Mouse (Mus musculus): ENCODE results near the gene Tdrd7. TPM values are rescaled to one million over a fixed set of nuclear protein-coding genes. Genes with fewer than 3 reads are reported as not detected.

The Tdrd7 gene
- polyA plus RNA-seq, 1 experiment, result 10.0 TPM

GRCm38 (mm10) chr4:46076892-46077291 lies 111.8 kb downstream of the Tdrd7 start:
- Histone ChIP-seq H3K4me1 (ENCODE audit: control insufficient read depth, insufficient read depth, low read length) (no peaks in the 10 kb centered on the region), H3K4me3 (ENCODE audit: low read depth, low read length) (no peak overlapping the region), H3K27ac (ENCODE audit: insufficient read depth, low read length) (no peak overlapping the region), H3K36me3 (ENCODE audit: control insufficient read depth, insufficient read depth, low read length, poor library complexity, severe bottlenecking) (no peaks in the 10 kb centered on the region), H3K9me3 (replicated peaks; ENCODE audit: control insufficient read depth, insufficient read depth, low read length, poor library complexity, severe bottlenecking) (no peaks in the 10 kb centered on the region), H3K9ac (ENCODE audit: low read depth, poor library complexity, severe bottlenecking) (no peak overlapping the region), H3K27me3 (ENCODE audit: control insufficient read depth, insufficient read depth, low read length, poor library complexity, severe bottlenecking) (no peaks in the 10 kb centered on the region)
- TF ChIP-seq EP300 (IDR thresholded peaks at IDR 0.05; ENCODE audit: insufficient read depth, low read depth, low read length) (no peak), CTCF (IDR thresholded peaks at IDR 0.05; ENCODE audit: low read depth, low read length) (no peak), POLR2A (IDR thresholded peaks at IDR 0.05; ENCODE audit: insufficient read depth, low read length) (no peak)

- Histone ChIP-seq H3K9me3 (replicated peaks; ENCODE audit: control insufficient read depth, insufficient read depth, low read length, poor library complexity, severe bottlenecking) (no peaks in the 10 kb centered on the region), H3K36me3 (ENCODE audit: control insufficient read depth, insufficient read depth, low read length, poor library complexity, severe bottlenecking) (no peaks in the 10 kb centered on the region), H3K27me3 (ENCODE audit: control insufficient read depth, insufficient read depth, low read length, poor library complexity, severe bottlenecking) (no peaks in the 10 kb centered on the region), H3K9ac (ENCODE audit: low read depth, poor library complexity, severe bottlenecking) (no peak overlapping the region), H3K4me1 (ENCODE audit: control insufficient read depth, insufficient read depth, low read length) (no peaks in the 10 kb centered on the region), H3K4me3 (ENCODE audit: low read depth, low read length) (no peak overlapping the region), H3K27ac (ENCODE audit: insufficient read depth, low read length) (no peak overlapping the region)
- TF ChIP-seq POLR2A (IDR thresholded peaks at IDR 0.05; ENCODE audit: insufficient read depth, low read length), result no peak
Observed at GRCm38 (mm10) chr4:46080261-46080660, 115.1 kb downstream of the Tdrd7 start.

- Histone ChIP-seq H3K27me3 (ENCODE audit: control insufficient read depth, insufficient read depth, low read length, poor library complexity, severe bottlenecking) (no peaks in the 10 kb centered on the region), H3K9me3 (replicated peaks; ENCODE audit: control insufficient read depth, insufficient read depth, low read length, poor library complexity, severe bottlenecking) (no peaks in the 10 kb centered on the region), H3K9ac (ENCODE audit: low read depth, poor library complexity, severe bottlenecking) (no peak overlapping the region), H3K36me3 (ENCODE audit: control insufficient read depth, insufficient read depth, low read length, poor library complexity, severe bottlenecking) (no peaks in the 10 kb centered on the region), H3K4me3 (ENCODE audit: low read depth, low read length) (no peak overlapping the region), H3K27ac (ENCODE audit: insufficient read depth, low read length) (no peak overlapping the region), H3K4me1 (ENCODE audit: control insufficient read depth, insufficient read depth, low read length) (peaks cover 3% of the 10 kb centered on the region)
- TF ChIP-seq EP300 (IDR thresholded peaks at IDR 0.05; ENCODE audit: insufficient read depth, low read depth, low read length), result no peak
- no peak for TF ChIP-seq POLR2A (IDR thresholded peaks at IDR 0.05; ENCODE audit: insufficient read depth, low read length)
- TF ChIP-seq CTCF (IDR thresholded peaks at IDR 0.05; ENCODE audit: low read depth, low read length), result no peak
Observed at GRCm38 (mm10) chr4:46082555-46082954, 117.4 kb downstream of the Tdrd7 start.

Other genes with a start within 250 kb of the Tdrd7 start
- gene Aldh1b1, start 166.3 kb upstream of the Tdrd7 start, polyA plus RNA-seq (2011; ENCODE audit: insufficient read depth, insufficient read length, low read depth, missing spikeins), result 9.3 and 15.9 TPM in 2 replicates
- gene Igfbpl1, start 138.4 kb upstream of the Tdrd7 start, polyA plus RNA-seq (2011; ENCODE audit: insufficient read depth, insufficient read length, low read depth, missing spikeins), result 2.3 and 4.1 TPM in 2 replicates
- gene Stra6l, start 116.7 kb upstream of the Tdrd7 start, polyA plus RNA-seq (2011; ENCODE audit: insufficient read depth, insufficient read length, low read depth, missing spikeins), result 0.84 and 1.0 TPM in 2 replicates
- 0.21 TPM in 1 of 2 replicates, not detected in the other for gene Ccdc180, start 75.0 kb upstream of the Tdrd7 start, polyA plus RNA-seq (2011; ENCODE audit: insufficient read depth, insufficient read length, low read depth, missing spikeins)
- 0.72 TPM in 1 of 2 replicates, not detected in the other for gene Tmod1, start 73.6 kb downstream of the Tdrd7 start, polyA plus RNA-seq (2011; ENCODE audit: insufficient read depth, insufficient read length, low read depth, missing spikeins)
- gene Ncbp1, start 173.3 kb downstream of the Tdrd7 start, polyA plus RNA-seq (2011; ENCODE audit: insufficient read depth, insufficient read length, low read depth, missing spikeins), result 99.6 and 101 TPM in 2 replicates
- gene Tstd2, start 173.4 kb downstream of the Tdrd7 start, polyA plus RNA-seq (2011; ENCODE audit: insufficient read depth, insufficient read length, low read depth, missing spikeins), result 39.5 and 47.3 TPM in 2 replicates
- gene Xpa, start 231.0 kb downstream of the Tdrd7 start, polyA plus RNA-seq (2011; ENCODE audit: insufficient read depth, insufficient read length, low read depth, missing spikeins), result 20.1 and 21.3 TPM in 2 replicates